Mouse (Mus musculus) embryonic fibroblast, embryonic 13.5 days (primary cell): ENCODE data around the gene Timm8a2.

Experiments
- CTCF ChIP-seq: IDR thresholded peaks from 2 replicates; pipeline ENCODE4 v1.5.1; 2011; ENCODE audit warnings: mild to moderate bottlenecking, control low read depth, low read length, moderate library complexity, borderline replicate concordance; ENCODE audit not compliant: insufficient read depth
- POLR2A ChIP-seq: IDR thresholded peaks from 2 replicates; pipeline ENCODE4 v1.6.1; 2011; ENCODE audit warnings: low read depth, mild to moderate bottlenecking, control low read depth, low read length, moderate library complexity

DNA sequence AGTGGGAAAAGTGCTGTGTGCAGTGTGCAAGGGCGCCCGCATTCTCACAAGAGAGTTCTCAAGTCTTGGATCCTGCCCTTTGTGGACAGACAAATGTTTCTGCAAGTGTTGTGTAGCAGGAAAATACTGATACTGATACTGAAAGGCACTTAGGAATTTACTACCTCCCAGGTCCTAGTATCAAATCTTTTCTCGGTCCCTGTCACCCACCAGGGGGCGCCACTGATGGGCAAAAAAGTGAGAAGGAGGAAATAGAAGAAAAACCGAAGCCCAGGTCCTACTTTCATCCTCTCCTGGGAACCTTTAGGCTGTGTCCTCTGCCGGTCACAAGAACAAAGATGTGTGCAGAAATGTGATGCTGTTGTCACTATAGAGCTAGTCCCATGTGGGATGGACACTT, 45.0 kb downstream of the Timm8a2 start:
- TF ChIP-seq POLR2A (no peak), CTCF (no peak)
